Mouse (Mus musculus): ENCODE data around the gene St5.
A peak's percentile ranks its signal among the peaks of the same experiment; 100 is the strongest.

St5 gene

GRCm38 (mm10) chr7:109695339-109695726 is 8.1 kb downstream of the St5 start:
- no peak for DNase-seq

DNA sequence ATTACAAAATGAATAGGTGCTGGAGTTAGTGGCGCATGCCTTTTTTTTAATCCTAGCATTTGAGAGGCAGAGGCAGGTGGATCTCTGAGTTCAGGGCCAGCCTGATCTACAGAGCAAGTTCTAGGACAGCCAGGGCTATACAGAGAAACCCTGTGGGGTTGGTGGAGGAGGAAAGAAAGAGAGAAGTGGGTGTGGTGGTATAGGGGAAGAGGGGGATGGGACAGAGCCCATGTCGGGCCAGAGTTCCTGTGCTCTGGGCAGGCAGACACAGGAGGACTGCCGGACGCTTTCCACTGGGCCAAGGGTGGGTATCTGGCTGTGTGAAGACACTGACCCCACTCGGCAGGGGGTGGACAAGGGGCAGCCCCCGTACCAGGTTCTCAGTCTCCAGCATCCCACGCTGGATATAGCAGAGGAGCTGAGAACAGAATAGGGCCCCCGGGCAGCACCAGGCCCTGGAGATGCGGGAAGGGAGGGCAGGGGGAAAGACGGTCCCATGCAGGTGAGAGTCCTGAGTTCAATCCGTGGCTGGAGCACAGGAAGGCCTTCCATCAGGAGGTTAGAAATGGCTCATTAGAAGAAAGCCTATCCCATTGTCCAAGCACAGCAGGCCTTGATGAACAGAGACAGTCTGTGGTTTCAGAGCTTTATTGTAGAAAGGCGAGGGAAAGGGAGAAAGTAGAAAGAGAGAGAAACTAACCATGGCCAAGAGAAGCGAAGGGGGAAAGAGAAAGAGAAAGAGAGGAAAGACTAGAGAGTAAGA is 8.6 kb downstream of the St5 start:
- DNase-seq: no peak

DNA sequence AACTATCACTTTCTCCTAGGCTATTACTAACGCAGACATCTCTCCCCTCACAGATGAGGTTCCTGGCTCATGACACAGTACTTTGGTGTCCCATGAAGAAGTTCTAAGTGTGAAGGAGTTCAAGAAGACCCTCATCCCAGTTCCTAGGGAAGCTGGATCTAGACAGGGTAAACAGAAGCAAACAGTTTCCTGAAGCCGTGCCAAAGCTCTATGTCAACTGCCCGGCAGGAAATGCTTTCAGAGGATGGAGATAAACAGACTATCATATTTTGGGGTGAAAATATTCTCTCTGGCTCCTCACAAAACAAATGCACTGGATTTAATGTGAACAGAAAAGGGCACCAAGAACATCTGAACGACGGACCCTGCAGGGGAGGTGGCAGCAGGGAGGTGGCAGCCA is 12.4 kb downstream of the St5 start:
- DNase-seq: no peak

- DNase-seq: no peak
Measured at GRCm38 (mm10) chr7:109690101-109690500, 13.3 kb downstream of the St5 start.

DNA sequence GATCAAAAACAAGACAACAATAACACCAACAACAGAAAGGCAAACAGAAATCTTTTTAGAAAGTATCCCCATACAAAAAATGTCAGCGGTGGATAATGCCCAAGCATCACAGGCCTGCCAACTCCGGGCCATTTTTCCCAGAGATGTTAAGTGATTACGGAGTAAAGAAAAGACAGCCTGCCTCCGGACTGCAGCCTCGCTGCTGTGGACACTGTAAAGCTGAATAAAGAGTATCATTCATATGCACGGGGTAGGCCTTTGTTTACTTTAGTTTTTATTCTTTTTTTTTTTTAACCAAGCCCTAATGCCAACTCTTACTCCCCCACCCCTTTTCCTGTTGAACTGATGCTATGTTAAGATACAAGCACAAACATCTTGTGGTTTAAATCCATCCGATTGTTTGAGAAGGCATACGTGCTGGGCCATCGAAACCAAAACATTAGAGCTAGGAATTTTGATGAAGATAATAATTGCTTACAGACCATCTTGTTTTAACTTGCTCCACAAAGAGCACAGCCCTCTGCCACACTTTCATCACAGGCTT is 16.7 kb downstream of the St5 start:
- no peak for DNase-seq

DNA sequence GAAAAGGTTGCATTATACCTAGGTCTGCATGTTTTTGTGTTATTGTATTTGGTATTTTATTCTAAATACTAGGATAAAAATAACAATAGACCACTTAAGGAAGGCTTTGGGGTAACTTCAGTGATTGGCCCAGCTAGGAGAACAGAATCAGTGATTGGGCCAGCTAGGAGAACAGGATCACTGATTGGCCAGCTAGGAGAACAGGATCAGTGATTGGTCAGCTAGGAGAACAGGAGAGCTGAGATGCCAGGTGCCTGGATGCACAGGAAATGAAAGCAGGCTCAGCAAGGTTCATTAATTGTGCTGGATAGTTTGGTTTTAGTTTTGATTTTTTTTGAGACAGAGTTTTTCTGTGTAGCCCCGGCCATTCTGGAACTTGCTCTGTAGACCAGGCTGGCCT is 22.5 kb downstream of the St5 start:
- DNase-seq: no peak

- DNase-seq: no peak
Measured at GRCm38 (mm10) chr7:109680284-109680683, 23.1 kb downstream of the St5 start.

DNA sequence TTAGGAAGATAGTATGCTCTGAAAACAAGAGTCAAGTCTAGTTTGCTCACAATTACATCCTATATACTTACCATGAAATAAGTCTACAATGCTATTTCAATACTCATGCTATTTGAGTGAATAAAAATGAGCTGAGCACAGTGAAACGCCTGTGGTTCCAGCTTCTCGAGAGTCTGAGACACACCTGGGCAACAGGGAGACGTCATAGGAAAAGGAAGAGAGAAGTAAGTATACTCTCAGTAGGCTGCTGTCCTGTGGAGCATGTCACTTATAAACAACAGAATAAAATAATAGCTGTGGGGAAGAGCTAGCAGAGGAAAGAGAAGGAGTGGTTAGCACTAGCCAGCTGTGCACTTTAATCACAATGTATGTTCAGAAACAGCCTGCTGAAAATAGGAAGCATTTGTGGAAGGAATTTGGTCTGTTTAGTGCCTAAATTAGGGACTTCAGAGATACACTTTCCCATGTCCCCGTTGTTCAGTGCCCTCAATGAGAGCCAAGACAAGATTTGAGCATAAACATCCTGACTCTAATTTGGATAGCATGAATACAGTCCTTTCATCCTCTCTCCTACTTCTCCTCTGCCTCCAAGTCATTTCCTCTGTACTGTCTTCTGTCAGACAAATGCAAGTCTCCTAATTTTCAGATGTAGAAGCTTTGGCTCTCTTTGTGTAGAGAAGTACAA is 28.3 kb downstream of the St5 start:
- no peak for DNase-seq

DNA sequence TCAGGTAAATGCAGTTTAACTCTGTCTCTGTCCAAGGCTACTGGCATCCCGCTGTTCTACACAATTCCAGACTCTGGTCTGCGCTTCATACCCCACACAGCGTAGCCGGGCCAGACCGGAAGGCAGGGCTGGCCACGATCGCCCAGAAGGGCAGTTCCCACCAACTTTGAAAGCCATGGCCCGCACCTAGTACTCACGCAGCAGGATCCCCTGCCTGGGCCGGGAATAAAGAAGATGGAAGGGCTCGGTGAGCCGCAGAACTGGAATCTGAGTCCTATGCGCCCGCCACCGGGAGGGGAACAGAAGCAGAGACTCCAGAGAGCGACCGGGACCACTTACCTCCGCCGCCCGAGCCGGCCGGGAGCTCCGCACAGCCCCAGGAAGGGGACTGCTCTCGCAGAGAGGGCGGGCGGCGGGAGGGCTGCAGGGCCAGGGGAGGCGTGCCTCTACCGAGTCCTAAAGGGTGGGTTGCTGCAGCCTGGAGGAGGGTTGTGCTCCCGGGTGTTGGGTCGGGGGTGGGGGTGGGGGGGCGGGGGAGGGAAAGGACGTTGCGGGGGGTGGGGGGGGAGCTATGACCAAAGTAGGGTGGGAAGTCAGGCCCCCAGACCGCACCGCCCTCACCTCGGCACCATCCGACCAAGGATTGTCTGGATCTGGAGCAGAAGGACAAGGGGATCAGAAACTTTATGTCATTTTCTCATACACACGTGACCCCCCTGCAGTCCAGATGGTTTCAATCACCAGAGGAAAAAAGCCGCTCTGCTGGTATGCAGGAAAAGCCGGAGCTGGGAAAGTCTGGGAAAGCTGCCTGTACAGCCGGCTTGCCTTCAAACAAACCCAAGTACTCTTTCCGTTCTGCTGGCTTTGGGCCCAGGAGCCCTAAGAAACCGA is 31.6 kb downstream of the St5 start:
- peak; percentile 57 for DNase-seq

- DNase-seq: no peak
Measured at GRCm38 (mm10) chr7:109669426-109670170, 33.8 kb downstream of the St5 start.

- no peak for DNase-seq
Measured at GRCm38 (mm10) chr7:109666664-109667063, 36.7 kb downstream of the St5 start.

GRCm38 (mm10) chr7:109662626-109663025 is 40.8 kb downstream of the St5 start:
- DNase-seq: no peak

DNA sequence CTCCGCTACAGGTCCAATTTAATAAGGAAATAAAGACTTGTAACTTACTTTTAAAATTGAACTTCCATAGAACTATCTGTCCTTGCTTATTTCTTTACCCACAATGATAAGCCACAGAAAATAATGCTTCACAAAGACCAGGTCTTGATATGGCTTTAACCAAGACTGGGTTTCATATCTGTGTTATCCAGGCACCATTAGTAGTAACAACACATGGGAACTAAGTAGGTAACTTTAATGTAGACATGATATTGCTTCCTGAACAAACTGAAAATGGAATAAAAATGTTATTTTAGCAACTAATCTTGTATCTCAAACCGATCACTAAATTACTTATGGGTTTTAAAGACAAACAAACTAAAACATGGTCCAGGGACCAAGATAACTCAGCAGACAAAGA is 44.1 kb downstream of the St5 start:
- DNase-seq: no peak

DNA sequence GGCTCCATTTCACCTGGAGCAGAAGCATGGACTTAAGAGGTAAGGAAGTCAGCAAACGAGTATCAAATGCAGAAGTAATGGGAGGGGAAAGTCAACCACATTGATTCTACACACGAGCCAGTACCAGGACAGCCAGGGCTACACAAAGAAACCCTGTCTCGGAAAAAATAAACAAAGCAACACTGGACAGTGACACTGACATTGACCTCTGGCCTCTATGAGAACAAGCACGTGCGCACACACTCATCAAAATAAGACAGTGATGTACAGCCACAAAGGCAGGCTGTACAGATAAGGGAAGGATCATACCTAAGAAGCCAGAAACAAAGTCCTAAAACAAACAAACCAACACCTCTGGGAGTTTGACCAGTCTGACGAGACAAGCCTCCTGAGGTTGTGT is 45.5 kb downstream of the St5 start:
- no peak for DNase-seq

- no peak for DNase-seq
Measured at GRCm38 (mm10) chr7:109654871-109655270, 48.5 kb downstream of the St5 start.

DNA sequence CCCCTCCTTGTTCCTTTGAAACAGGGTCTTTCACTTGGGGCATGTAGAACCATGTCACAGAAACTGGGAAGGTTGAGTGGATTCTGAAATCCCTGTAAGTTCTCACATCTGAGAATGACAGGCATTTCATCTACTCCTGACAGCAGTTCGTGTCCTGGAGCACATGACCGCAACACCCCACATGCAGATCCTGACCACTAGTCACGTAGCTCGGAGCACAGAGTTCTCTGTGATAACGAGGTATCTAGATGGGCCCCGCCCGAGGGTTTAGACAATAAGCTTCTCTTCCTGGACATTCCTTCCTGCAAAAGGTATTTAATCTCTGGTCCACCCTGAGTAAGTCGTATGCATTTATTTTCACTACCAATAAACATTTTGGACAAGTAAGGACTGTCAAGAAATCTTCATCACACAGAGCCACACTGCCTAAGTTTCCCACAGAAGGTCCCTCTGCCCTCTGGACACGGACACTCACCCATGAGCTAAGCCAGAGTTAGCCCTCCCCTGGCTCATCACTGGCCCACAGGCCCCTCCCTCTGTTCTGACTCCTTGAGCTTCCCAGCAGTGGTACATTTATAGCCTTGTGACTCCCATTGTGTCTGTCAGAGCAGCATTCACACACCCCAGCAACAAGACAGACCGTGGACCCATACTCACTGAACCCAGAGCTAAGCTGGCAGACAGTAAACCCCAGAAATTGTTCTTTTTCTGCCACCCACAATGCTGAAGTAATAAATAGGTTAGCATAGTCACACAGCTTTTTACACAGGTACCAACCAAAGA is 54.4 kb downstream of the St5 start:
- no peak for DNase-seq

- no peak for DNase-seq
Measured at GRCm38 (mm10) chr7:109646574-109646973, 56.8 kb downstream of the St5 start.

GRCm38 (mm10) chr7:109643305-109643994 is 60.0 kb downstream of the St5 start:
- no peak for DNase-seq

DNA sequence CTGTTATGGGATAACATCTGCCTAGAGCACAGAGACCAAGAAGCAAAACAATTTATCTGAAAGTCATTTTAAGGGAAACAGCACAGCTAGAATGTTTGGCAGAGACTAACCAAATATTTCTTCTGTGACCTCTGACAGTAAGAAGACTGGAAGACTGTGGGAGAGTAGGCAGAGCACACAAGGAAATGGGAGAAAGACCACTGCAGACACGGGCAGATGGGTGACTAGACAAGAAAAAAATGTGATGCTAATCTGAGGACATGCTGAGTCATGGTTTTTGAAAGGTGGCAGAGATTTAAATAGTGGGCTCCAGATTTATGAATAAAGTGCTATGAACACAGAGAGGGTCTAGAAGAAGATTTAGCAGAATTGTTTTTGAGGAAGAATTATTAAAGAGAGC is 61.4 kb downstream of the St5 start:
- DNase-seq: no peak

DNA sequence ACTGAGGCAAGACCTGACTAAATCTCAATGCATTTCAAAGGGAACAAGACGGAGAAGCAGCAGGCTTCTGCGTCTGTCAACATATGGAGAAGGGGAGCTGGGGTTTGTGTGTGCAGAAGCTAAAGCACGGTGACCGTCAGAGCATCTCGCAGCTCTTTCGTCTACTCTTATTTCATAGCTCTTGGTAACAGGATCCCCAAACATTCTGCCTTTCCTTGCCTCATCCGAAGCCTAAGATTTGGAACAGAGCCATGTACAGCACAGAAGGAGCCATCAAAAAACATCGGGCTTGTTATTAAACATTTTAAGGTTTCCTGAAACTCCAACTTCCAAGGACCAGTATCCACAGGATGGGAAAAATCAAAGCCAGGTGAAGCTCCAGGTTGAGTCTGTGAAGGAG is 62.3 kb downstream of the St5 start:
- DNase-seq: no peak

DNA sequence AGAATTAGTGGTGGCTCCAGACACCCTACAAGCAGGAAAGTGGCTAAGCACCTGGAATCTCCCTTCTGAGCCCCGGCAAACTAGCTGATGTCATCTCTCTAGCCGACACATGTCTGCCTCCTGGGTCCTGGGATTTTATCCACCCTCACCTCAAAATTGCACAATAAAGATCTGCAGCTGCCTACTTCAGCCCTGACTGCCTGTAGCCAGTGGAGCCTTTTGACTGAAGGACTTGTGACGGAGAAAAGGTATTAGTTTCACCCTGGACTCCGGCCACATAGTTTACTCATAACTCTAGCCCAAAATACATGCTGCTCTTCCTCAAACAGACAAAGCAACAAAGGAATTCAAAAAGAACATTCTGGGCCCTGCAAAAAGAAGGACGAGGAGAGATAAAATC is 66.0 kb downstream of the St5 start:
- DNase-seq: no peak

Measured in cerebellum, adult 11-12 months (tissue).